Mouse (Mus musculus) kidney, adult 2 months (tissue): ENCODE data around the gene Il2.

Experiments
- CTCF ChIP-seq: fragments of 200-500 bp; conservative IDR thresholded peaks from 2 replicates; pipeline ENCODE4 v1.5.1; 2011; ENCODE audit warnings: low read depth, mild to moderate bottlenecking, control low read depth, low read length, moderate library complexity, mixed read lengths; ENCODE audit not compliant: insufficient read depth, insufficient read length
- POLR2A ChIP-seq: fragments of 200-500 bp; IDR thresholded peaks from one replicate; pipeline ENCODE4 v1.6.1; 2011; ENCODE audit warnings: low read depth, low read length, control low read depth

GRCm38 (mm10) chr3:37090721-37091120, 35.0 kb downstream of the Il2 start:
- TF ChIP-seq CTCF: no peak
- TF ChIP-seq POLR2A: no peak
